Mouse (Mus musculus): ENCODE measurements around the gene Fat4. TPM values are rescaled to one million over a fixed set of nuclear protein-coding genes. Genes with fewer than 3 reads are reported as not detected.

Fat4 gene
- polyA plus RNA-seq, 3 experiments from 2014 or later = 0.04 to 0.26 TPM; not detected in 1

DNA sequence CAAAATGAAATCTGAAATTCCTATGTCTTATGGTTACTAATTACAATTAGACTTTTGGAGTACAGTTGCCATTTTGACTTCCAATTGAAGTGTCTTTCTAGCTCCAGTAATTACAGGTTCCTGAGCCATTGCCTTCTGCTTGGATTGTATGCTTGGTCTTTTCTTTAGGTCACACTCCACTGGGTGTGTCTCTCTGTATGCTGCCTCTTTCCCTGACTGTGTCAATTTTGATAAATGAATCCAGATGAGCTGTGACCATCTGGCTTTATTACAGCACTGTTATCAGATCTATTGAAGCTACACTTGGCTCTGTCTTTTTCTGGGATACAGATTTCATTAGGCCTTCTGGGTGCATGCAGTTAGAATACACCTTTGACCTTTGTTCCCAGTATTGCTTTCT is 80.7 kb downstream of the Fat4 start:
- ATAC-seq = no peak

DNA sequence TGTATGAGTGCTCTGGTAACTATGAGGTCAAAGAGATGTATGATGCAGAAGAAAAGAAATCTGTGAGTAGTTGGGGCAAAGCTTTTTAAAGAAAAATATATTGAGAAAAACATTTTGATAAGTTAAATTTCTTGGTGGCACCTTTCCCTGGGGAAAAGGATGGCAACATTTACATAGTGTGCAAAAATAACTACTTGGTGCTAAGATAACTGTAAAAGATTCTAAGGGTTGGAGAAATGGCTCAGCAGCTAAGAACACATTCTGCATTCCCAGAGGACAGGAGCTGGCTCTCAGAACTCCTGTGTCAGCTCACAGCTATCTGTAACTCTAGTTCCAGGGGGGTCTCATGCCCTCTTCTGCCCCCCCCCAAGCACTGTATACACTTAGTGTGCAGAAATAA is 99.6 kb downstream of the Fat4 start:
- ATAC-seq = no peak

DNA sequence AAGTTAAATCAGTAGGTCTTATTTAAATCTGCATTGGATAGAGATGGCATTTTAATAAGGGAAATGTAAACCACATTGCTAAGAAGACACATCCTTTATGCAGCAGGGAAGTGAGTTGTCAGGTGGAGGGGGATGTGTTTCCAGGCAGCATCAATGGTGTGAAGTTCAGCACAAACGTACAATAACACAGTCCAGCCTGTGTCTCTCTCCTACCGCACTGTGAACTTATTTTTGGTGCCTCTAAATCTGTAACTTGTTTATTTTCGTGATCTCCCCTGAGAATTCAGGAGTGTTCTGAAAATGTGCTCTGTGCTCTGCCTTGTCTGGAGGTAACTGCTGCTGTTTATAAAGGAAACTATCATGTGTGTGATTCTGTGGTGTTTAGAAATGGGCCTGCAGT is 102.4 kb downstream of the Fat4 start:
- no peak for ATAC-seq

DNA sequence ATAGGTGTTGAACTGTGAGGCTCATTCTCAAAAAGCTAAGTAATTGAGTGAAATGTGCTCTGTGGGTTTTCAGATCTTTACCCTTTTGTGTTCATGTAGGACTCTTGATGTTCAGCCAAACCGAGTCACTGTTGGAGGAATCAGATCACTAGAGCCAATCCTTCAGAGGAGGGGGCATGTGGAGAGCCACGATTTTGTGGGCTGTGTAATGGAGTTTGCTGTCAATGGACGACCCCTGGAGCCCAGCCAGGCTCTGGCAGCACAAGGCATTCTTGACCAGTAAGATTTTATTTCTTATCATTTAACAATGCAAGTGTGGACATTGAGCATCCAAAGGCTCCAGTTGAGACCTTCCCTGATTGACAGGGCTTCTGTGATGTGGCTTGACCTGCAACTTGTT is 113.3 kb downstream of the Fat4 start:
- no peak for ATAC-seq

DNA sequence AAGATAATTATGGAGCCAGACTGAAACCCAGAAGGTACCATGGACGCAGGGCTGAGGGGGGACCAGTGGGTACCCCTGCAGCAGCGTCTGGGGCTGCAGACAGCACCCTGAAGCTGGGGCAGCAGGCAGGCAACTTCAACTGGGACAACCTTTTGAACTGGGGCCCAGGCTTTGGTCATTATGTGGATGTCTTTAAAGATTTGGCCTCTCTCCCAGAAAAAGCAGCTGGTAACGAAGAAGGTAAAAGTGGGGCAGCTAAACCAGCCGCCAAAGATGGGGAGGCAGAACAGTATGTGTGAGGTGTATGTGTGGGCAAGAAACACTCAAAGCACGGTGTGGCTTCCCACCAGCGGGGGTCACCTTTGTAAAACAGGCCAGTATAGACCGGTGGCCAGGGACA is 123.8 kb downstream of the Fat4 start:
- no peak for ATAC-seq

DNA sequence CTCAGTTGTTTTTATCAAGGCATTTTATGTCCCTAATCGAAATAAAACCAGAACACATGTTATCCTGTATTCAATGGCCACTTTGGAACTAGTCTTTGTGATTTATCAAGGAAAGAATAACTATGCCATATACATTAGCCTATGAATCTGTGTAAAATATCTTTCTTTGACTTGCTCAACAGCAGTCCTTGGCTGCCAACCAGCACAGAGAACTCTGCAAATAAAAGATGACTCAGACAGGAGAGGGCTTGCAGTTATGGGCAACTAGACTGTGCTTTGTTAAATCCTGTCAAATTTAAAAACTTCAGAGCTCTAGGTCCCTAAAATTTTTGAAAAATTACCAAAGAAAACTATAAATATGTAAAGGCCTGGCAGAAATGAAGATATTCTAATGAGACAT is 130.9 kb downstream of the Fat4 start:
- no peak for ATAC-seq

DNA sequence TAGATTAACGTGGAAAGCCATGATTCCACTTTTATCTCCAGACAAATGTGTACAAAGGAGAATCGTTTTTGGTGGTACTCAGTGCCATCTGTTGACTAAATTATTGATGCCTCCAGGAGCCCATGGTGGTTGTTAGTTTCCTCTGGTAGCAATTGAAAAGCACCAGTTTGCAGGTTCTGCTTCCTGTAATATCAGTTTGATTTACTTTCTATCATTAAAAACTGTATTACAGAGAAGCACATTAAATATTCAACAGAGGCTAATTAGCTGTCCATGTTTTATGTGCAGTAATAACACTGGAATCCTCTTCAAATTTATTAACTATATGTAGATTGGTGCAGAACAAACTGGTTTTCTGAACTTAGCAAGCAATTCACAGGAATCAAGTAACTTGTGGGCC is 149.4 kb downstream of the Fat4 start:
- ATAC-seq = no peak

DNA sequence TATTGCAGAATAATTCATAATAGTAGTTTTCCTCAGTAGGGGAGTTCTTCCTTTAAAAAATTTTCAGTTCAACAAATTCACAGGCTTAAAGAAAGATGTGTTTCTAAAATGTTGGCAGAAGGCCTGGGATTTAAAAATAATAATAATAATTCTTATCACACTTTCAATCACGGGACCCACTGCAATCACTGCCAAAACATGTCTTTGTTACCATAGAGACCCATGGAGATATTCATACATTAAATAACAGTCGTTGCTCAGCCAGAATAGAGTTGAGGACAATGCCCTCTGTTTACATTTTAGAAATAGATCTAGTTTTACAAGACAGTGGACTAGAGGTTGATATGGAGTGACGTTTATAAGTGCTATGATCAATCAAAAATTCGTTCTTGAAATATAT is 159.7 kb downstream of the Fat4 start:
- ATAC-seq = no peak

DNA sequence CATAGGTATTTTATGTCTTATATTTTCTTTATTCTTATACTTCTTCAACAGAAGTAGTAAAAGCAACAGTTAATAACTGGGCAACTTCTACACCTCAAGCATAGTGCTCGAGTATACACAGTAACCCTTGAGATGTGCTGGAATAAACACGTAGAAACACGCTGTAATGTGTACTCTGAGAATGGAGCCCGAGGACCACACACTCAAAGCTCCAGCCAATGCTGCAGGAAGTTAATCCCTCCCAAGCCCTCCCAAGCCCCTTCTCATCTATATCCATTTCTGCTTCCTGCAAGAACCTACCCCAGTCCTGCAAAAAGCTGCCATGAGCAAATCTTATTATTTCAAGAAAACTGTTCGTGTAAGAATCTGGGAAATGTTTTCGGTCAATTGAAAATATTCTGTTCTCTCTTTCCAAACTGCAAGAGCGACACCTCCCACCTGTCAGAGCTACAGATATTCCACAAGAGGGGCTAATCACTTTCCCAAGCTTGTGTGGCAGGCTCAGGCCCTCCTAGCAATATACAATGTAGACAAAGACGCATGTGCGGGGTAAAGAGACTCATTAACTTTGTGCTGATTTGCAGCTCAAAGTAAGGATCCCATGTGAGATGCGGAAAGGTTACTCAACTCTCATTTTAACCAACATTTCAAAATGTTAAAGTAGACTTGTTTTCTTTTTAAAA is 161.0 kb downstream of the Fat4 start:
- ATAC-seq = no peak

DNA sequence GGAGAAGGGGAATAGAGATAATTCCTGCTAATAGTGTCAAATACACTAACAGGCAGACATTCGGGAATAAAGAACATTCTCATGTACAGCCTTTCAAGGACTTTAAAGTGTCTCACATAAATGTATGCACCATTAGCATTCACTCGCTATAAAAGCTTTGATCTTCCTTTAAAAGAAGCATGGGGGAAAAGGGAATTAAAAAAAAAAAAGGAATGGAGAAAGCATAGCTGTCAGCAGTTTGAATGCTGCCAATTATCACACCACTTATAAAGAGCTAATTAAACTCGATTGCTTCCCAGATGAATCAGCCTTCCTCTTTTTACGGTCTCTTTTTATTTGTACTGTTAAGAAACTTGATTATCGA is 161.5 kb downstream of the Fat4 start:
- no peak for ATAC-seq

DNA sequence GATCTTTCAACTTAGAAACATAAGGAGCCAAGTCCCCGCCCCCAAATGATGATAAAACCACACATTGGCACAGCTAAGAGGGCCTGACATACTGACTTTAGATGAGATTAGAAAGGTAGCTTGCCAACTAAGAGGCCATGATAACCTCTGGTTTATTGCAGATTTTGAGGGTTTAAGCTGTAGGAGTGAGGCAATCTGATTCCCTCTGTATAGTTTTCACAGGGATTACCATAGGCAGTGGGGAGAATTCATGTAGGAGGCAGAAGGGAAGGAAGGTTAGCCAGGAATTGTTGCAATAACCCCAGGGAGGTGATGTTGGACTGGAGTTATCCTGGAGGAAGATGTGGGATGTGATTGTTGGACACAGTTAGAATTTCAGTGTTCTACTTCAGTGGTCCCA is 163.4 kb downstream of the Fat4 start:
- no peak for ATAC-seq

DNA sequence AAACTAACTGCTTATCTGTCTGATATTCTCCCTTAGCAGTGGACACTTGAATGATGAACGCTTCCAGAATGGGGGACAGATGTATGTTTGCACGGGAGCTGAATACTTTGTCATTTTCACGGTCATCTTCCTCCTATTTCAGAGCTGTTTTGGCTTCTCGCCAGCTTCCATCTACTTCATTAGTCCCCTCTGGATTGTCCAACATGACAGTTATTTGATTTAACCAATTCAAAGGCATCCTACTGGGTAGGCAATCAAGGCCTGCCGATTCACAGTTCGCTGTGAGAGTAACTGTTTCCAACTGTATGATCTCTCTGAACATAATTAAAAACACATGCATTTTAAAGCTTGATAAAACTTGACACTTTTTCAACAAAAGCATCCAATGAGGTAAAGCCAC is 166.3 kb downstream of the Fat4 start:
- ATAC-seq = no peak

All from inflammation-experienced regulatory T-cells, adult 6 months (primary cell).